Mouse (Mus musculus) layer of hippocampus, adult 11-12 months (tissue): Measurements from ENCODE around the gene Dhrs9.
A peak's percentile ranks its signal among the peaks of the same experiment; 100 is the strongest.

Experiments
- DNase-seq: peaks from one replicate; pipeline ENCODE4 v3.0.0; 2022; ENCODE audit warnings: low spot score

Dhrs9 gene

DNA sequence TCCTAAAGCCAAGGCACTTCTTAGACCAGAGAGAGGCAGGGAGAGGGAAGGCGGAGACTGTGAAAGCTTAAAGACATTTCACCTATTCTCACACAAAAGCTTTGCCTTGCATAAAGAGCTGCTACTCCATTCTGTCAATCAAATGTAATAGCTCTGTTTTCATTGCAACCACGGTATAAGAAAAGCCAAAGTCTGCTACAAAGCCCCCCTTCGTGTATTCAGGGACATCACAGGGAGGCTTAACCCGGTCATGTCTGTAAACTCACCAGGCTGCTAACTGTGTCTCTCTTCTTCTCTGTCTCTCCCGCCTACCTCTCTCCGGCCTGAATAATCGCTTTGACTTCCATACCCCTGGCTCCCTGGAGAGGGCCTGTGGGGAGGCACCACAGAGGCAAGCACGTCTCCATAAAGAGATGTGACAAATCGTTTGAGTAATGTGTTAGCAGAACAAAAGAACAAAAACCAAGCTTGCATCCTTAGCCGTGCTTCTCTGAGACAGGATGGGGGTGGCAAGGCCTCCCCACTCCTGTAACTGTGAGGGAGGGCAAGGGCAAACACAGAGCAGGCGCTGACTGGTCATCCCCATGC lies 38.1 kb downstream of the Dhrs9 start:
- no peak for DNase-seq

DNA sequence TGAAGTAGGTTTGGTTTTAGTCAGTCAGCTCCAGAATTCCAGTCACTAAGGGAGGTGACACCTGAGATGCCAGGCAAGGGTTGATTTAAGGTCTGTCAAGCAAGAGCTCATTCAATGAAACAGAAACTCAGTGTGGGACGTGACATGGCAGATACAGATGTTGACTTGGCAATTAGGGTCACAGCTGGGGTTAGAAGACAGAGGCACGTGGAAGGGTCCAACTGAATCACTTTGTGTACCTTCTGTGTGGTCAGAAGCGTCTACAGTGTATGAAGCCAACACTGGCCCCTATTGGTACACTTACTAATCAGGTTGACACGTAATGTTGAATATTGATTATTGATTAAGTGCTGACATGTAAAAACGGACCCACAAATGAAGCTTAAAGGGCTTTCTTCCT lies 44.6 kb downstream of the Dhrs9 start:
- no peak for DNase-seq

DNA sequence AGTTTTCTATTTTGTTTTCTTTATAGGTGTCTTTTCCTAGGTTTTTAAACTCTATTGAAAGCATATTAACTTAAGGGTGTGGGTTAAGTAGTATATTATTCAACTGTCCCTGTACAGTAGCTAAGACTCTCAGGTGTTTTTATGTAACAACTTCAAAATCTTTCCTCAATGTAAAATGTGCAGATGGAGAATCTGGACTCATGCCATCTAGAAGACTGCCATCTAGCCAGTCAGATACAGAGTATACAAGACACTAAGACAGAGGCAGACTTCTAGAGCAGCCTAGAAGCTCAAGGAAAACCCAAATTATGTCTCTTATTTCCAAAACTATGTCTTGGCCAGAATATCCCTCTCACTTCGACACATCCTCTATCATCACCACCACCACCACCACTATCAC lies 45.8 kb downstream of the Dhrs9 start:
- no peak for DNase-seq

DNA sequence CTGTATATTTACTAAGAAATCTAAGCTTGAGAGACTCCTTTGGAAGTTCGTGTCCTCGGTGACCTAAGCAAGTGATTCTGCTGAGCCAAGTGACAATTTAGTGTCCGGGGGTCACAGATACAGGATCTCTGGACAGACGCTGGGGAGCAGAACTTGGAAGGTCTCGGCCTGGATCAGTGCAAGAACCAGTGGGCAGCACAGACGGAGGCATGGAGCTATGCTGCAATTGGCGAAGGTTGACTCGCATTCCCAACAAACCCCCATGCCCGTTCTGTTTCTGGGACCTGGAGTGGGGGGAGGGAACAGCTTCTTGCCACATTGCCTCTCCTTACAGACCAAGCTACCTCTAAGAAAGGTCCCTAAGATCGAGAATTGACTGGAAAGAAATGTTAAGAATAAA lies 46.9 kb downstream of the Dhrs9 start:
- DNase-seq, result no peak

DNA sequence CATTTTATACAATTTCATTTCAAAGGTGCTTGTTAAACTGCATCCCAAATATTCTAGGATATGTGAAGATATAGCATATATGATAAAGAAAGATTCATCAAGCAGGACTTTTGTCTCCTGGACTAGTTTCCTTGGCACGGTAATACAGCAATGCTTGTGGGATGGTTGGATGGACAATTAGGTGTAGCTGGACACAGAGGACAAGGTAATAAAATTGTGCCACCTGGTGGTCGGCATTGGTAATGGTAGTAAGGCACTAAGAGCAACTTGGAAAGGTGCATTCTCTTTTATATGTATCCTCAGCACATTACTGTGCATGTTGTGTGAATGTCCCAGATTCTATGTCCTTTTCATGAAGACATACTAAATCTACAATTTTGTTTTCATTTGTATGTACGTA lies 47.9 kb downstream of the Dhrs9 start:
- peak; percentile 75 for DNase-seq

DNA sequence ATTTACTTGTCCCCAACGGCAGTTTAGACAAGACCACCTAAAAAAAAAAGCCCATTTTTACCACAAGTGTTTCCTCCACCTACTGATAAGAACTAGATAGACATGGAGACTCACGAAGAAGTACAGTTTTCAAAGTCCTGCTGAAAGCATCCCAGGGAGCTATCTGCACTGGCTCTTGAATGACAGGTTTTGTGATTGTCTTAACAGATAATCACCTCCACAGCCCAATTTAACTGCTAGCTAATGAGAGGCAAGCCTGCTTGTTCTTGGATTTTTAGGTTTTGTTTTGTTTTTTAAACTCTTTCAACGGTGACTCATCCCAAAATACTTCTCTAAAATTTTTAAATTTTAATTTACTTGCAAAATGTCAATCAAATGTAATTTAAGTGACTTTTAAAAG lies 61.4 kb downstream of the Dhrs9 start:
- no peak for DNase-seq

DNA sequence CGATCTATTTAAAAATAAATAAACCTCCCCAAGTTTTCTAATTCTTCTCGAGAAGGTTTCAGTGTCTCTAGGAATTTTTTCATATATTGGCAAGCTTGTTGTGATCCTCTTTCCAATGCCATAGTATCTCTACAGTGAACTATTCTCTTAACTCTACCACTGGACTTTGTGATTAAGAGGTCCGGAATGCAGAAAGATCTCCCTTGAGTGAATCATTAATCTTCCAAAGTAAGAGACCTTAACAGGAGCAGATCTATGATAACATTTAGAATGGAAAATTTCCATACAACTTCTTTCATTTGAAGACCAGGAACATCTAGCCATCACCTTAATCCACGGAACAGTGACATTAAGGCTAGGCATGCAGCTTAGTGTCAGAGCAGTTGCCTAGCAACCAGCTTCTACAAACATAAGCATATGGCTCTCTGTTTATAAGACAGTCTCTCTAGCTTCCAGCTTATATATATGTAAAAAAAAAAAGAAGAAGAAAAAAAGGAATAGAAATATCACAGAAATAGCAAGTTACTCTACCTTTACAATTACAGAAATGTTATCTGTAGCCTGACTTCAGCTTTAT lies 65.7 kb downstream of the Dhrs9 start:
- DNase-seq, result peak; percentile 12

DNA sequence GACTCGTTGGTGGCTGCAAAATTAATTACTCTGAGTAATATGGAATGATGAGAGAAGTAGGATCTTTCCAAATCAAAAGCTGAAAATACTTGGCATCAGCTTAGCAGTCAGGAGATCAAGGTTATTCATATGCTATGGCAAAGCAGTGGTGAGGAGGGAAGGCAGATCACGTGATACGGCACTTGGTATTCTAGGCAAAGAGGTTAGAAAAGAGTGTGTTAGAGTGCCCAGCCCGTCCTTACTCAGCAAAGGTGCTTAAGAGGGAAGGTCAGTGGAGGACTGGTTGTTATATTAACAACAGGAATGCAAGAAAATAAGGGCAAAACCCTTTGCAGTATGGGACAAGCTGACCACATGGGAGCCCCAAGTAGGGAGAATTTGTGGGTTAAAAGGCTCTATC lies 68.3 kb downstream of the Dhrs9 start:
- no peak for DNase-seq

DNA sequence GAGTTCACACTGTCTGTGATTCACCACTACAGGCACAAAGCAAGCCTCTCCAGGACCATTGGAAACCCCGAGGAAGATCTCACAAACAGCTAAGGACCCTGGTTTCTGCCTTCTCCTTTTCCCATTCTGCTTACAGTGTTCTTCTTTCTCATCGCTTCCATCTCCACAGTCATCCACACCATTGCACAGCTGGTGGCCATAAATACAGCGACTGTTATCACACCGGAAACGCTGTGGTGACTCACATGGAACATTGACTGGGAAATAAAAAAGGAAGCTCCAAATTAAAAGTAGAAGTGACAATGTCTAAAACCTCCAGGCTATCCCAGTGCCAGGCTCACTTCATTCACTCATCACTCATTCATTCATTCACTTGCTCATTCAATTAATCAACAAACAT lies 70.9 kb downstream of the Dhrs9 start:
- DNase-seq, result no peak
